Mouse (Mus musculus) stomach, embryonic 14.5 days (tissue): ENCODE measurements around the gene Gm4894. TPM values are rescaled to one million over a fixed set of nuclear protein-coding genes. Genes with fewer than 3 reads are reported as not detected.

Experiments
- polyA plus RNA-seq: library from polyadenylated mRNA; unstranded; fragments of >200 nt; fragmentation: Nextera tagmentation; extraction: Ambion mirVana; gene quantifications from 2 replicates; pipeline ENCODE4 v1.2.1, GENCODE M21; 2014

Gene Gm4894
- polyA plus RNA-seq, 1 experiment from 2014 or later: not detected

Other genes with a start within 250 kb of the Gm4894 start
- gene Zw10, start 194.9 kb upstream of the Gm4894 start, polyA plus RNA-seq: 43.2 and 44.8 TPM in 2 replicates
- 5.0 and 5.5 TPM in 2 replicates for gene Tmprss5, start 169.3 kb upstream of the Gm4894 start, polyA plus RNA-seq
- gene Drd2, start 90.1 kb downstream of the Gm4894 start, polyA plus RNA-seq: 0.15 TPM in 1 of 2 replicates, not detected in the other
- 0.09 TPM in 1 of 2 replicates, not detected in the other for gene Ankk1, start 176.5 kb downstream of the Gm4894 start, polyA plus RNA-seq
- 1.4 and 2.0 TPM in 2 replicates for gene Ttc12, start 235.7 kb downstream of the Gm4894 start, polyA plus RNA-seq